Mouse (Mus musculus): ENCODE data around the gene Lman2. TPM values are rescaled to one million over a fixed set of nuclear protein-coding genes. Genes with fewer than 3 reads are reported as not detected.

The Lman2 gene
- total RNA-seq, 1 experiment from 2014 or later = 72.6 TPM

DNA sequence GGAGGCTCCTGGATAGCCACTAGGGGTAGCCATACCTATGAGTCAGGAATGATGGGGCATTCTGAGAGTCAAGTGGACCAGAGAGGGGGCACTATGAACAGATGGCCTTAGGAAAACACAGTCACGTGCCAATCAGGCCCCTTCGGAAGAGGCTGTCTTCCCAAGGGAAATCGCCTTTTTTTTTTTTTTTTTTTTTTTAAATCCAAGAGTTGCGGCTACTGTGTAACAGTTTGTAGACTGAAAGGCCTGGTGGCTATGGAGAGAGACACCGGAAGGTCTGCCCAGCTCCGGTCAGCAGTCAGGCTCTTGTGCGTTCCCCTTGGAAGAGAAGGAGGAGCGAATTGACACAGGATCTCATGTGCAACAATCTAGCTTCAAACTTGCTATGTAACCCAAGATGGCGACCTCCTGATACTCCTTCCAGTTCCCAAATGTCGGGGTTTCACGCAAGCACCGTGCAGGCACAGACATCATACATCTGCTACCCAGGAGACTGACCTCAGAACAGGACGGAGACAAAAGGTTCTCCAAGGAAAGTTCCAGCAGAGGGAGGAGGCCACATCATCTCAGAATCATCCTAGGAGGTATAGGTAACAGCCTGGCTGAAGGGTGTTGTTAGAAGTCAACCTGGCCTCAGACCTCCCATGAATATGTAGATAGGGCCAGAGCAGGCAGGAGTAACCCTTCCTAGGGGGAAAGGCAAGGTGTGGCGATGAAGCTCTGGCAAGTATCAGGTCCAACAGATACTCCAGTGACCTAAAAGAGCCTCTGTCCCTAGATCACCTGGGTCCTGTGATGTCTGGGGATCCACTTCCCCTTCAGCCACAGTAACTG is 31.8 kb downstream of the Lman2 start:
- ATAC-seq (replicated peaks in 1 of 2; ENCODE audit: insufficient read depth in 1 of 2, low FRiP score in 2 of 2, low TSS enrichment in 1 of 2, low read depth in 1 of 2, poor library complexity in 2 of 2, severe bottlenecking in 2 of 2) = no peak; a peak in 2 of 4 replicates

DNA sequence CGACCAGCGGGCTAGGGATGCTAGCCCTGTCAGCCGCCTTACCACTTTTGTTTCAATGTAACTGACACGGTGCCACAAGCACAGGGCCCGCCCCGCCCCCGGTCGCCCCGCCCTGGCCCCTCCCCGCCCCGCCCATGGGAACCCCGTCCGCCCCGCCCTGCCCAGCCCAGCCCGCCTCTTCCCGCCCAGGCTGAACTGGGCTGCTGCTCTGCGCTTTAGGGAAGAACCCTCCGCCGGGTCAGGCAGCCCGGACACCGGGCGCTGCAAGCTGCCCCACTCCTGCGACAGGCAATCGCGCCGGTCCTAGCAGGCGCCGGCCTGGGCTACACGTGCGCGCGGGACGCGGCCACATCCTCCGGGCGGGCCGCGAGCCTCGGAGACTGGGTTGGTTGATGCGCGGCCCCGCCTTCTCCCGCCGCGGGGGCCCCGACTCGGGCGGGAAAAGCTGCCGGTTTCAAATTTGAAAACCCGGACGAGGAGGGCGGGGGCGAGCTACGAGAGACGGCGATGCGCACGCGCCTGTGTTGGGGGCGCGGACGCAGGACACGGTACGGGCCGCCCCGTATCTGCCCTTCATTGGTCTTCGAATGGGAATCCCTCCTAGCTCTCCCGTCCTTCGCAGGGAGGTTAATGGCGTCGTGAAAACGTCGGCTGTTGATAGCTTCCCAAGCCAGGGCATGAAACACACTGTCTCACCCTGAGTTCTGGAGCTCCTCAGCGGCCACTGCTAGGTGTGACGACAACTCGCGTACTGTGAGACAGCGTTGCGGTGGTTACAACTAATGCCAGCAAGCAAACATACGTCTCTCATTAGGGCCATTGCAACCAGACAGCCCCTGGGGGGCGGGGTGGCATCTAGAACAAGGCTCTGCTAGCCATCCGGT is 32.7 kb downstream of the Lman2 start, which contains the start of gene Mxd3:
Gene Mxd3 (minus strand): TSS at position 141 of the 884 bp plus-strand sequence.
- peak; percentile 50 to 62 for ATAC-seq (replicated peaks in 1 of 2; ENCODE audit: insufficient read depth in 1 of 2, low FRiP score in 2 of 2, low TSS enrichment in 1 of 2, low read depth in 1 of 2, poor library complexity in 2 of 2, severe bottlenecking in 2 of 2)

DNA sequence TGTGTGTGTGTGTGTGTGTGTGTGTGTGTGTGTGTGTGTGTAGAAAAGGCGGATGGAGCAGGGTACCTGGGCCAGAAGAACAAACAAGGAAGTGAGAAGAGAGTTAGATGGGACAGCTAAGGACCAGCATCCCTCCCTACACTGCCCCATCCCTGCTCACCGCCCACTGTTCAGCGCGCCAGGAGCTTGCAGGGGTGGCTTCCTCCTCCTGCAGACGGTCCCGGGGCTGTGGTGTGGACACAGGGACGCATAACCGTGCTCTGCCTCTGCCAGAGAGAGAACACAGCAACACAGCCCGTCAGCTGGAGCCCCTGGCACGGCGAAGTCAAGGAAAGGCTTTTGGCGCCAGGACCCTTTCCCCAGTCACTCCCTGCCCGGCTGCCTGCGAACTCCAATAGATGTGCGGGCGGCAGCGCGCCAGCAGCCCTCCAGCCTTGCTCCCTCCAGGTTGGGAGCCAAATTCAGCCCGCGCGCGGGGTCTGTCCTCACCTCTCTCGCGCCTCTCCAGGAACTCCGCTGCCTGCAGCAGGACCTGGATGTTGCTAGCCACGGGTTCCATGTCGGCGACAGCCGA is 33.4 kb downstream of the Lman2 start:
- ATAC-seq (replicated peaks in 1 of 2; ENCODE audit: insufficient read depth in 1 of 2, low FRiP score in 2 of 2, low TSS enrichment in 1 of 2, low read depth in 1 of 2, poor library complexity in 2 of 2, severe bottlenecking in 2 of 2) = no peak

DNA sequence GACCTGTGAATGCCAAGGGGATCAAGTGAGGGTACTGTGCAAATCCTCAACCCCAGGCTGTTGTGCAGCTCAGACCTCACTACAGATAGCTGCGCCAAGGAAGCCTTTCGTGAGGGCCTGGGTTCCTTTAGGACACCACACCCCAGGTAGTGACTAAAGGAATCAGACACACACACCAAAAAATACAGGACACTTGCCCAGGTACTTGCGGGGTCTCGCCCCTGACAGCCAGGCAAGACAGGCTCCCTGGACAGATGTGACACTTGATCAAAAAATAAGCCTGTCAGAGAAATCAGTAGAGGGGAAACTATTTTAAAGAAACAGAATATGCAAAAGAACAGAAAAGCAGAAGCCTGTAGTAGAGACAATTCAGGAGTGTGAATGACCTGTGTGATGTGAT is 33.9 kb downstream of the Lman2 start:
- ATAC-seq (replicated peaks in 1 of 2; ENCODE audit: insufficient read depth in 1 of 2, low FRiP score in 2 of 2, low TSS enrichment in 1 of 2, low read depth in 1 of 2, poor library complexity in 2 of 2, severe bottlenecking in 2 of 2) = no peak

DNA sequence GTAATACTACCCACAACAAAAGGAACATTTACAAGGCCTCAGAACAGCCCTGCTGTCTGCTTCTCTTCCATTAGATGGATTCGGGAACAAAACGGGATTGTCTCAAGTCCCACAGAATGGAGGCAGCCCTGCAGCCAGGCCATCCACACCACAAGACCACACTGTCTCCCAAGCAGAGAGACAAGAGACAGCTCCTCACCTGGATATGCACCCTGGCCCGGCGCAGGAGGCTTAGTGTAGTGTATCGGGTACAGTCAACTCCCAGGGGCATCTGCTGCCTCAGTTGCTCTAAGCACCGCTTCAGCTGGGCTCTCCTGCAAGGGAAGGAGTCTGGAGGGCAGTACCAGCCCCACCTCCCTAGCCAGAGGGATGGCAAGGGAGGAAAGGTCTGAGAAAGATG is 34.4 kb downstream of the Lman2 start:
- no peak for ATAC-seq (replicated peaks in 1 of 2; ENCODE audit: insufficient read depth in 1 of 2, low FRiP score in 2 of 2, low TSS enrichment in 1 of 2, low read depth in 1 of 2, poor library complexity in 2 of 2, severe bottlenecking in 2 of 2)

DNA sequence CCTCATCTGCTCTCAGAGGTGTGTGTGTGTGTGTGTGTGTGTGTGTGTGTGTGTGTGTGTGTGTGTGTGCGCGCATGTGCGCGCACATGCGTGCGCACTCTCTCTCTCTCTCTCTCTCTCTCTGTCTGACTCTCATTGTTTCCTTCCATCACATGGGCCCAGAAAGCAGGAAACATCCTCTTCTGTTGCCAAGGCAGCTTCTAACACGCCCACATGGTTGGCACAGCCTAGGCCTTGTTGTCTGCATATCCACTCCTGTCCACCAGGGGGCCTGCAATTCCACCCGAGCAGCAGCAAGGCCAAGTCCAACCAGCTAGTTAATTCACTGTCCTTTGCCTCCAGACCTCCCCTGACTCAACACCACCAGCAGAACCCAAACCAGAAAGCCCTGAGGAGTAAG is 35.0 kb downstream of the Lman2 start:
- ATAC-seq (replicated peaks in 1 of 2; ENCODE audit: insufficient read depth in 1 of 2, low FRiP score in 2 of 2, low TSS enrichment in 1 of 2, low read depth in 1 of 2, poor library complexity in 2 of 2, severe bottlenecking in 2 of 2) = peak; percentile 69 to 75

DNA sequence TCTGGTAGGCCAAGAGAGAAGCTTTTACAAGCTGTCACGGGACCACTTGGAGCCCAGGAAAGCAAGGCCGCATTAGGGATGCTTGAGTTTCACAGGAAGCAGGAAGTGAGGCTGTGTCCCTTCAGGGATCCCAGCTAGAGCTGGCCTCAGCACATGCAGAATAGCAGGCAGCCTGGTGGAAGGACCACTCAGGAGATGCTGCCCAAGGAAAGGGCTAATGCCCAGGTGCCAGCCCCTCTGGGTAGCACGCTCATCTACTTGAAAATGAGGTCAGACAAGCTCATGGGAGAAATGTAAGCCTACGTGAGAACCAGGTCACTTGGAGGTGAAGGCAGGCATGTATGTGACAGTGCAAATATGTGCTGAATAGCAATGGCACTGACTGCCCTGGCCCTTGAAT is 35.4 kb downstream of the Lman2 start:
- no peak for ATAC-seq (replicated peaks in 1 of 2; ENCODE audit: insufficient read depth in 1 of 2, low FRiP score in 2 of 2, low TSS enrichment in 1 of 2, low read depth in 1 of 2, poor library complexity in 2 of 2, severe bottlenecking in 2 of 2)

GRCm38 (mm10) chr13:55325596-55325995 is 37.0 kb downstream of the Lman2 start:
- no peak for ATAC-seq (replicated peaks in 1 of 2; ENCODE audit: insufficient read depth in 1 of 2, low FRiP score in 2 of 2, low TSS enrichment in 1 of 2, low read depth in 1 of 2, poor library complexity in 2 of 2, severe bottlenecking in 2 of 2)

DNA sequence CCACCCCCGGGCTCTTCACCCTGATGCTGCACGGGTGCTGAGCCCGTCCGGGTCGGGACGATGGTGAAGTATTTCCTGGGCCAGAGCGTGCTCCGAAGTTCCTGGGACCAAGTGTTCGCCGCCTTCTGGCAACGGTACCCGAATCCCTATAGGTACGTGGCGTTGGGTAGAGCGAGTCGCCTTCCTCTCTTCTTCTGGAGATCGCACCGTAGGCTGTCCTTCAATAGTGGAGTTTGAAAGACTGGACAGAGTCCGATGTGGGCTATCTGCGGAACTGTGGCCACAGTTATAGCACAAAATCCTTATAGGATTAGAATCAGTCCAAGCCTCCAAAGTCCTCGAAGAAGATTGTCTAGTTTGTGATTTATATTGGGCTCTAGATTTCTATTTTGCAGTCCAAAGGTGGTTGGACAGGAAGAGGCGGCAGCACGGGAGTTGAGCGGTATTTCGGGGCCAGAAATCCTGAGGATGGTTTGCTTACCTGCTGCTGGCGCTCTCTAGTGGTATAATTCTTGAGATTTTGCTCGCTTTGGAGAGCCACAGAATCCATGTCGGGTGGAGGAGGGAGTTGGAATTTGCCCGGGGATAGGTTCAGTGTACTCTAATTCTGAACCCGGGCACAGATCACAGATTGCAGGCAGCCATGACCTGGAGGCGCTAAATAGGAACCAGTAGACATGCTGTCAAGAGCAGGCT is 40.3 kb downstream of the Lman2 start:
- ATAC-seq (replicated peaks in 1 of 2; ENCODE audit: insufficient read depth in 1 of 2, low FRiP score in 2 of 2, low TSS enrichment in 1 of 2, low read depth in 1 of 2, poor library complexity in 2 of 2, severe bottlenecking in 2 of 2) = no peak

- ATAC-seq (replicated peaks in 1 of 2; ENCODE audit: insufficient read depth in 1 of 2, low FRiP score in 2 of 2, low TSS enrichment in 1 of 2, low read depth in 1 of 2, poor library complexity in 2 of 2, severe bottlenecking in 2 of 2) = peak; percentile 70 to 78
Measured at GRCm38 (mm10) chr13:55321434-55322129, 41.0 kb downstream of the Lman2 start, which contains the start of gene Rab24. Rab24 (minus strand) TSS chr13:55321946.

GRCm38 (mm10) chr13:55319931-55320533 is 42.6 kb downstream of the Lman2 start, which contains the start of gene Prelid1:
Prelid1 (plus strand) TSS chr13:55320500.
- no peak for ATAC-seq (replicated peaks in 1 of 2; ENCODE audit: insufficient read depth in 1 of 2, low FRiP score in 2 of 2, low TSS enrichment in 1 of 2, low read depth in 1 of 2, poor library complexity in 2 of 2, severe bottlenecking in 2 of 2)

DNA sequence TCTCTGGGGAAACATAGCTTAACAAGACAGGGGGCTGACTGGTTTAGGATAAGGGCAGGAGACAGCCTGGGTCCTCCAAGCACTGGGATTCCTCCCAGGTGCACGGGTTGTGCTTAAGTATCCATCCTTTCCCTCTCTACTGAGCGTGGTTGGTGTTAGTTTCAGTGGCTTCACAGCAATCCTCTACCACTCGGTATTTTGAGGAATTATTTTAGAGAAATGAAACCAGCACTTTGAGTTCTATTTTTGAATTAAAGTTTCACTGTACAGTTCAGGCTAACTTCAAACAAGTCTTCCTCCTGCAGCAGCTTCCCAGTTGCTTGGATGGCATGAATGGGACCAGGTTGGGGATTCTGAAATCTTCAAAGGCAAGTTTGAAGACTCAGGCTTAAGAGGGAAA is 44.2 kb downstream of the Lman2 start:
- ATAC-seq (replicated peaks in 1 of 2; ENCODE audit: insufficient read depth in 1 of 2, low FRiP score in 2 of 2, low TSS enrichment in 1 of 2, low read depth in 1 of 2, poor library complexity in 2 of 2, severe bottlenecking in 2 of 2) = no peak

DNA sequence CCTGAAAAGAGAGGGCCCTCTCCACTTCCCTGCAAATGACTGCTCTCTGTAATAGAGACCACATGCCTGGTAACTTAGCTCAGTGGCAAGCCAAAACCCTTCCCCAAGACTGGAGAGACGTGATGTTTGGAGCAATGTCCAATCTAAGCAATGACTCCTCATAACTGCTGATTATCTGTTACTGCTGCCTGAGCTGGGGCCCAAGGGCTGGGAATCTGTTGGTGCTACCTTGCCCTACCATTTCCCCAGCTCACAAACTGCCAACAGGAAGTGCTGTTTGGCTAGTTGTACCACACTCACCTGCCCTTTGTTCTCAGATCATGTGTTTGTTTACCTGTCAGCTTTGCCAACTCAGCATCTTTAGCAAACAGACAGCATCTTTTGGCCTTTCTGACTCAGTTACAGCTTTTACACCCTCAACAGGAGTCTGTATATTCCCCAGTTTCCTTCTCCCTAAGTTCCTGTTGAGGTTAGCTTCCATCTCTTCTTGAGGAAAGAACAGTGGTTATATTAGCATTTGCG is 47.6 kb downstream of the Lman2 start:
- ATAC-seq (replicated peaks in 1 of 2; ENCODE audit: insufficient read depth in 1 of 2, low FRiP score in 2 of 2, low TSS enrichment in 1 of 2, low read depth in 1 of 2, poor library complexity in 2 of 2, severe bottlenecking in 2 of 2) = no peak

DNA sequence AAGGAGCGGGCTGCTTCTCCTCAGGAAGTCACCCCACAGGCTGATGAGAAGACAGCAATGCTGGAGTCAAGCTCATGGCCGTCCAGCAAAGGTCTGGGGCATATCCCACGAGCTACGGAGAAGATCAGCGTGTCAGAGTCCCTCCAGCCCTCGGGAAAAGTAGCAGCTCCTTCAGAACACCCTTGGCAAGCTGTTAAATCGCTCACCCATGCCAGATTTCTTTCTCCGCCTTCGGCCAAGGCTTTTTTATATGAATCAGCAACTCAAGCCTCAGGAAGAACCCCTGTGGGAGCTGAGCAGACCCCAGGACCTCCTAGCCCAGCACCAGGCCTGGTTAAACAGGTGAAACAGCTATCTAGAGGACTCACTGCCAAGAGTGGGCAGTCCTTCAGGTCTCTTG is 49.5 kb downstream of the Lman2 start:
- ATAC-seq (replicated peaks in 1 of 2; ENCODE audit: insufficient read depth in 1 of 2, low FRiP score in 2 of 2, low TSS enrichment in 1 of 2, low read depth in 1 of 2, poor library complexity in 2 of 2, severe bottlenecking in 2 of 2) = no peak; a peak in 1 of 4 replicates

- ATAC-seq (replicated peaks in 1 of 2; ENCODE audit: insufficient read depth in 1 of 2, low FRiP score in 2 of 2, low TSS enrichment in 1 of 2, low read depth in 1 of 2, poor library complexity in 2 of 2, severe bottlenecking in 2 of 2) = no peak
Measured at GRCm38 (mm10) chr13:55312028-55312630, 50.5 kb downstream of the Lman2 start.

DNA sequence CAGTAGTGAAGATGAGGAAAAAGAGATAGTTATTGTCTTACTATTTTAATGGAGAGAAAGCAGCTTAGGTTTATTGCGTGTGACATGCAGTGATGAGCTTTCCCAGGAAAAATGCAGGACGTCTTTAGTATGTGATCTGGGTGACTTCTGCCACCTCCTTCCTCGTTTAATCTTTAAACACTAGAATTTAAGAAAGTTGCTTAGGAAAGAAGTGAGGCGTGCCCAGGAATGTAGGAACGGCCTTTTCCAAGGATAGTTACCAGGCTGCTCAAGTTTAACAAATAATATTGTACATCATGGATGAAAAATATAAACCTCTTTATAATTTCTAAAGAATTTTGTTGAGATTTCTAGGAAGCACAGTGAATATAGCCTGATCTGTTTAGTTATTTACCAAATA is 61.7 kb downstream of the Lman2 start:
- ATAC-seq (replicated peaks in 1 of 2; ENCODE audit: insufficient read depth in 1 of 2, low FRiP score in 2 of 2, low TSS enrichment in 1 of 2, low read depth in 1 of 2, poor library complexity in 2 of 2, severe bottlenecking in 2 of 2) = no peak

Measured in hematopoietic stem cell, adult 5-6 weeks (primary cell).